In the genomic region with DNA sequence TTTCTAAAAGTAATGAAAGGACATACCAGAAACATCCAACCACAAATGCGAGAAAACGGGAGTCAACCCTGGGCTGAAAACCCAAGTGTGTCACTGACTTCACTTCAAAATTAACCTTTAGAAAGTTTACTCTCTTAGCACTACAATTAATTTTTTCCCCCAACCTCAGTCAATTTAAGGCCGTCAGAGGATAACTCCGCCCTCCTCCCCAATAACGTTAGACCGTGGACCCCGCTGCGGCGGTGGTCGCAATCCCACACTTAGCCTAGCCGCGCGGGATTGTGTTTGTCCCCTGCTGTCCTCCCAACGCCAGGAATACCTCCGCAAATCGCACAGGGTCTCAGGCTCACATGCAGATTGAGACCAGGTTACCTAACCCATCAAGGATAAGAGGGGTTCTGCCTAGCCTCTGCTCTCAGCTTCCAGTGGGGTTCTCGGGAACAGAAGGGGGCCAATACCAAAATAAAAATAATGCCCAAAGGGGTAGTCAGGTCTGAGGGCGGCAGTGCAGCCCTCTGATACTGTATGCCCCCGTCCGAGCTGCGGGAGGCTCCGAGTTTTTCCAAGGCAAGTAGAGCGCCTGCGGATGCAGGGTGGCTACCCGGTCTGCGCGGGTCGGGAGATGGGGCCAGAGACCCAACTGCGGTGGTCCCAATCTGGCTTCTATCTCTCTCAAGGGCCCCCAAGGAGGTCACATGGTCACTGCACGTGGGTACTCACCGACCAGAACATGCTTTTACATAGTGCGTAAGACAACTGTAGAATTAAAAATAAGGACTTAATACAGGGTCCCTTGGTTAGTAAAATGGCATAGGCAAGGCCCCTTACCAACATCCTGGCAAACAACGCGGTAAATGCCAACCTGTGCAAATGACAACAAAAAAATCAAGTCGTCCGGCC, we compare ENCODE assay signal across 8 mouse cellular contexts. TPM values are rescaled to one million over a fixed set of nuclear protein-coding genes. Genes with fewer than 3 reads are reported as not detected.
DNase-seq lines count a peak whose midpoint lies in the region; ATAC-seq lines count a peak whose summit lies in the region.
"Had no signal": no experiment of that assay in that cellular context is flagged by ENCODE, and none has a peak within 500 bp of the region (broad histone marks: within the 10 kb centered on the region; RNA-seq: fewer than 3 reads in every experiment).

No protein-coding gene starts in this region.

- H3K27me3 ChIP-seq in lung, embryonic 15.5 days, result peaks cover 13% of the 10 kb centered on the region
- peaks cover 50% of the 10 kb centered on the region for H3K27me3 ChIP-seq in hindbrain, embryonic 14.5 days (ENCODE audit: control insufficient read depth, insufficient read depth, low read length)
- H3K27me3 ChIP-seq in midbrain, embryonic 10.5 days (ENCODE audit: low read depth, poor library complexity, severe bottlenecking), result no peaks in the 10 kb centered on the region

- DNase-seq in lung, postnatal 14 days, result no peak
- DNase-seq in hindbrain, embryonic 14.5 days (ENCODE audit: low spot score), result no peak
- peak; percentile 50 for DNase-seq in midbrain, embryonic 10.5 days (ENCODE audit: low spot score)
- DNase-seq in right cerebral cortex, adult 2 months (ENCODE audit: low spot score in 2 of 2), result no peak
- no peak for DNase-seq in spleen, postnatal 4 days (ENCODE audit: low spot score in 2 of 2)

- H3K4me2 ChIP-seq in lung, embryonic 15.5 days, result peak overlapping the region; percentile 96
- H3K4me2 ChIP-seq in hindbrain, embryonic 14.5 days (replicated peaks), result peak overlapping the region; percentile 69

- H3K27ac ChIP-seq in lung, embryonic 15.5 days, result no peak overlapping the region
- no peak overlapping the region for H3K27ac ChIP-seq in hindbrain, embryonic 14.5 days
- H3K27ac ChIP-seq in midbrain, embryonic 10.5 days (replicated peaks), result peak overlapping the region; percentile 99
- H3K27ac ChIP-seq: left cerebral cortex, adult 2 months had no signal

- ATAC-seq in lung, embryonic 15.5 days (ENCODE audit: borderline replicate concordance, extremely low read depth, low FRiP score, low TSS enrichment), result no peak
- ATAC-seq in hindbrain, embryonic 14.5 days (ENCODE audit: low FRiP score), result no peak
- no peak for ATAC-seq in CD4-positive, CD25-positive, alpha-beta regulatory T cell, adult 4 months

- no peaks in the 10 kb centered on the region for H3K36me3 ChIP-seq in lung, embryonic 15.5 days
- H3K36me3 ChIP-seq in hindbrain, embryonic 14.5 days (replicated peaks; ENCODE audit: control insufficient read depth, insufficient read depth), result no peaks in the 10 kb centered on the region
- no peaks in the 10 kb centered on the region for H3K36me3 ChIP-seq in midbrain, embryonic 10.5 days

- H3K4me3 ChIP-seq in lung, embryonic 15.5 days, result peak overlapping the region; percentile 70
- H3K4me3 ChIP-seq in hindbrain, embryonic 14.5 days (replicated peaks; ENCODE audit: low read length), result peak overlapping the region; percentile 67
- peak overlapping the region; percentile 92 for H3K4me3 ChIP-seq in midbrain, embryonic 10.5 days
- H3K4me3 ChIP-seq: left cerebral cortex, adult 2 months had no signal

- H3K9ac ChIP-seq in lung, embryonic 15.5 days, result peak overlapping the region; percentile 75
- H3K9ac ChIP-seq in hindbrain, embryonic 14.5 days, result no peak overlapping the region

- H3K4me1 ChIP-seq in lung, embryonic 15.5 days, result peaks cover 42% of the 10 kb centered on the region
- peaks cover 26% of the 10 kb centered on the region; the same call in 1 of the 2 replicates for H3K4me1 ChIP-seq in hindbrain, embryonic 14.5 days (replicated peaks; ENCODE audit: control insufficient read depth, insufficient read depth, low read length)
- peaks cover 77% of the 10 kb centered on the region for H3K4me1 ChIP-seq in midbrain, embryonic 10.5 days

- no peaks in the 10 kb centered on the region for H3K9me3 ChIP-seq in lung, embryonic 15.5 days
- H3K9me3 ChIP-seq in hindbrain, embryonic 14.5 days (ENCODE audit: control insufficient read depth, low read length), result no peaks in the 10 kb centered on the region
- H3K9me3 ChIP-seq in midbrain, embryonic 10.5 days (replicated peaks), result no peaks in the 10 kb centered on the region

- WGBS in lung, embryonic 15.5 days, result 4% methylated on average over 36 of the region's 36 CpGs
- 3% methylated on average over 36 of the region's 36 CpGs for WGBS in hindbrain, embryonic 14.5 days
- under 1% methylated on average over 36 of the region's 36 CpGs for WGBS in midbrain, embryonic 10.5 days

RNA-seq across cellular contexts. Expression of a gene that starts 3.1 kb away (rescaled TPM):
- polyA plus RNA-seq in lung, embryonic 15.5 days (2015; fragmentation: Nextera tagmentation; extraction: Ambion mirVana), result 1.2 TPM in 2 replicates
- 0.29 and 0.31 TPM in 2 replicates for polyA plus RNA-seq in hindbrain, embryonic 14.5 days (2014; fragmentation: Nextera tagmentation; extraction: Ambion mirVana)
- 4.3 and 6.8 TPM in 2 replicates for polyA plus RNA-seq in midbrain, embryonic 10.5 days (2016; fragmentation: Nextera tagmentation; extraction: Ambion mirVana)
- not detected for polyA plus RNA-seq in CD4-positive, CD25-positive, alpha-beta regulatory T cell, adult 4 months (2017; shearing (Covaris generic))

RNA-seq across cellular contexts. Expression of a gene that starts 45.5 kb away (rescaled TPM):
- 0.23 TPM in 1 of 2 replicates, not detected in the other for polyA plus RNA-seq in lung, embryonic 15.5 days (2015; fragmentation: Nextera tagmentation; extraction: Ambion mirVana)
- not detected in 2 replicates for polyA plus RNA-seq in hindbrain, embryonic 14.5 days (2014; fragmentation: Nextera tagmentation; extraction: Ambion mirVana)
- 0.91 and 0.98 TPM in 2 replicates for polyA plus RNA-seq in midbrain, embryonic 10.5 days (2016; fragmentation: Nextera tagmentation; extraction: Ambion mirVana)
- polyA plus RNA-seq in CD4-positive, CD25-positive, alpha-beta regulatory T cell, adult 4 months (2017; shearing (Covaris generic)), result not detected

RNA-seq across cellular contexts. Expression of a gene that starts 56.3 kb away (rescaled TPM):
- polyA plus RNA-seq in lung, embryonic 15.5 days (2015; fragmentation: Nextera tagmentation; extraction: Ambion mirVana), result 0.37 TPM in 1 of 2 replicates, not detected in the other
- polyA plus RNA-seq in hindbrain, embryonic 14.5 days (2014; fragmentation: Nextera tagmentation; extraction: Ambion mirVana), result not detected in 2 replicates
- polyA plus RNA-seq in midbrain, embryonic 10.5 days (2016; fragmentation: Nextera tagmentation; extraction: Ambion mirVana), result not detected in 2 replicates
- polyA plus RNA-seq in CD4-positive, CD25-positive, alpha-beta regulatory T cell, adult 4 months (2017; shearing (Covaris generic)), result 10 to 100 TPM; 27.8 to 29.8 TPM

Comparison
In these comparisons a context has a peak if more than half of its experiments do, and no peak if none do; other contexts are left out.
1. RNA of a gene that starts 56.3 kb away (polyA plus RNA-seq): 27.8 to 29.8 TPM in CD4-positive, CD25-positive, alpha-beta regulatory T cell, adult 4 months; 0.37 TPM in lung, embryonic 15.5 days, not detected in midbrain, embryonic 10.5 days and not detected in hindbrain, embryonic 14.5 days; every median in the first group is over 10 times any median in the second.
2. Peak in every context shown above with its lines, with median percentiles within 50 percentile points of each other: H3K4me3 ChIP-seq.